Mouse (Mus musculus) spleen, postnatal 4 days (tissue): ENCODE results near the gene Fbxw9.
A peak's percentile ranks its signal among the peaks of the same experiment; 100 is the strongest.

Experiments
- DNase-seq, 2 experiments: peaks; one replicate each; pipeline ENCODE4 v3.0.0; 2022; ENCODE audit warnings: low spot score in 2 of 2

Gene Fbxw9

DNA sequence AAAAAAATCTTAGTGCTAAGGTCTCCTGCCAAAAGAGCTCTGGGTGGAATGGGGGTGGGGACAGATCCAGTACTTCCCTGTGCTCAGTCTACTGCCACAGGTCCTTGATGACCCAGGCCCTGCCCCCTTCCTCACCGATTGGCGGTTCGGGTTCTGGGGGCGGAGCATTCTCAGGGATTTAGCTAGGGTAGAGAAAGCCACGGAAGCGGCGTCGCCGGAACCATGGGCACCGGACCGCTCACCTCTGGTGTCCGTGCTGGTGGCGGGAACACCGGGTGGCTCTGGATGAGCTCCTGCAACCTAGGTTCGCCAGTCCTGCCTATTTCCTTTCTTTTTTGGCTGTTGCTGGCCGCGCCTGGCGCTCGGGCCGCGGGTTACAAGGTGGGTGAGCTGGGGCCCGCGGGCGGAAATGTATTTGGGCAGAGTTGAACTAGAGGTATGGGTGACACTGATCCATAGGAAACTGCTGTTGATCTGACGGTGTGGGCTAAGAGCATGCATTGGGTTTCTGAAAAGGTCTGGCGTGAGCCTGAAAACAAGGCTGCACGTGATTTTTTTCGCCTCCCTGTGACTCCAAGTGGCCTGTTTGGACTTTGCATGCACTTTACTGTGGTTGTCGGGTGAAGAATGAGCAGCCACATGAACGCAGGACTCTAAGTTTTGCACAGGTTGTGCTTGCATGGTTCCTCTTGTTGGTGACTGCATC, 23.4 kb downstream of the Fbxw9 start, which contains the start of gene Man2b1:
TSS of gene Man2b1 (plus strand) at position 163 of the 706 bp plus-strand sequence.
- DNase-seq = peak; percentile 87 to 90

DNA sequence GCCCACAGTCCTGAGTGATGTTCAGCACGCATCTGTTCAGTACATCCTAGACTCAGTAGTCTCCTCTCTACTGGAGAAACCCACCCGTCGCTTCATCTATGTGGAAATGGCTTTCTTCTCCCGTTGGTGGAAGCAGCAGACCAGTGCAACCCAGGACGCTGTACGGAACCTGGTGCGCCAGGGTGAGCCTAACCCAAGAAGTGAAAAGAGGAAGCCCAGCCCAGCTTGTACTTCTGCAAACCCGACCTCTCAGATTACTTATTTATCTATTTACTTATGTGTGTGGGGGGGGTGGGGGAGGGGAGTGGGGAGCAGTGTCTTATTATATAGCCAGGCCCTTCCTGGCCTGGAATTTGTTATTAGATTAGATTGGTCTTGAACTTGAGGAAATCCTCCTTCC, 24.8 kb downstream of the Fbxw9 start:
- DNase-seq = no peak

DNA sequence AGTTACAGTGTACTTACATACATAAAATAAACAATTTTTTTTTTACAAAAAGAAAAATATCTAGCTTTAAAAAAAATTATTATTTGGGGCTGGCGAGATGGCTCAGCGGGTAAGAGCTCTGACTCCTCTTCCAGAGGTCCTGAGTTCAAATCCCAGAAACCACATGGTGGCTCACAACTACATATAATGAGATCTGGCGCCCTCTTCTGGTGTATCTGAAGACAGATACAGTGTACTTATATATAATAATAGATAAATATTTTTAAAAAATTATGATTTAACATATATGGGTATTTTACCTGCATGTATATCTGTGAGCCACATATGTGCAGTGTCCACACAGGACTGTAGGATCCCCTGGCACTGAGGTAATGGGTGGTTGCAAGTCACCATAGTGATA, 26.4 kb downstream of the Fbxw9 start:
- no peak for DNase-seq

DNA sequence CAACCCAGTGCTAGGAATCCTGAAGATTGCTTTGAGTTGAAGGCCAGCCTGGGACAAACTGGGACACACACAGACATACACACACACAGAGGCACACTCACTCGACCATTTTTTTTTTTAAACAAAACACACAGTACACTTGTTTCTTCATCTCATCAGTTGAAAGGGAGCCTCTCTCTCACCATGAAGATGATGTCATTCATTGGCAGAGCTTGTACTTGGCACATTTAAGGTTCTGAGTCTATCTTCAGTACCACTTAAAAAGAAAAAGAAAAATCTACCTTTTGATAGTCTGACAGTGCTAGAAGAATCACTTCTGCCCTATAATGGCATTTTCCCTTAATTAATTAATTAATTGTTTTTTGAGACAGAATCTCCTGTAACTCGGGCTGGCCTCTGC, 28.9 kb downstream of the Fbxw9 start:
- DNase-seq = no peak

DNA sequence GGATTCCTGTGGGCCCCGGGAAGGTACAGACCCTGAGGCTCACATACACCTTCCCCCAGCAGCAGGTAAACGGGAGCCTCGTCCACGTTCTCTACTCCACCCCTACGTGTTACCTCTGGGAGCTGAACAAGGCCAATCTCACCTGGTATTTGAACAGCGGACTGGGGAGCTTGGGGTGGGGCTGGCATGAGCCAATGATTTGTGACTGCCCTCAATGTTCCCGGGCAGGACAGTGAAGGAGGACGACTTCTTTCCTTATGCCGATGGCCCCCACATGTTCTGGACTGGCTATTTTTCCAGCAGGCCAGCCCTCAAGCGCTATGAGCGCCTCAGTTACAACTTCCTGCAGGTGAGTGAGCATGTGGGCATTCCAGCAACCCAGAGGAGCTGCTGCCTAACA, 31.0 kb downstream of the Fbxw9 start:
- DNase-seq = peak in 1 of 2 experiments; percentile 55

DNA sequence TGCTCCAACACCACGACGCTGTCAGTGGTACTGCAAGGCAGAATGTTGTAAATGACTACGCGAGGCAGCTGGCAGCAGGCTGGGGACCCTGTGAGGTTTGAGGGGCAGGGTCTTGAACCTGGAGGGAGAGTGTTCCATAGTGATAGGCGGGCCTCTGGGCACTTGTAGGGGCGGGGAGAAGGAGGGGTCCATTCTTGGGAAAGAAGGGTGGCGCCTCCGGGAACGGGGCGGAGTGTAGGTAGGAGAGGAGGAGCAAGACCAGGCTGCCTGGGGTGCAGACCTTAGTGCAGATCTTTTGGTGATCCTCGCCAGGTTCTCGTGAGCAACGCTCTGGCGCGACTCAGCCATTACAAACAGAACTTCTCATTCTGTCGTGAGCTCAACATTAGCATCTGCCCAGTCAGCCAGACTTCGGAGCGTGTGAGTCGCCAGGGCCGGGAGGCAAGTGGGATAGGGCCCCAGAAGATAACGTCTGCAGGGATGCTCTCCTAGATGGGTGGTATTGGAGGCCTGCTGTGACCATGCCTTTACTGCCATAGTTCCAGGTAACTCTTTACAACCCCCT, 31.8 kb downstream of the Fbxw9 start:
- DNase-seq = peak in 1 of 2 experiments; percentile 59

DNA sequence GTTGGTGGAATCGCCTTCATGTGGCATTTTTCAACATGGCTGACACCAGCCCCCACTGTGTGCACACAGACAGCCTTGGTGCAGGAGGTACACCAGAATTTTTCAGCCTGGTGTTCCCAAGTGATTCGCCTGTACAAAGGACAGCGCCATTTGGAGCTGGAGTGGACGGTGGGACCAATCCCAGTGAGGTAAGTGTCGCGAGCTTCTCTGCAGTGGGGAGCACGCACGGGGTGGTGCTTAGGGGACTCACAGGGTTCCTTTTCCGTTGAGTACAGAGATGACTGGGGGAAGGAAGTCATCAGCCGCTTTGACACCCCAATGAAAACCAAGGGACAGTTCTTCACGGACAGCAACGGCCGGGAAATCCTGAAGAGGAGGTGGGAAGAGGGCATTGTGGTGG, 35.2 kb downstream of the Fbxw9 start:
- DNase-seq = peak in 1 of 2 experiments; percentile 51

DNA sequence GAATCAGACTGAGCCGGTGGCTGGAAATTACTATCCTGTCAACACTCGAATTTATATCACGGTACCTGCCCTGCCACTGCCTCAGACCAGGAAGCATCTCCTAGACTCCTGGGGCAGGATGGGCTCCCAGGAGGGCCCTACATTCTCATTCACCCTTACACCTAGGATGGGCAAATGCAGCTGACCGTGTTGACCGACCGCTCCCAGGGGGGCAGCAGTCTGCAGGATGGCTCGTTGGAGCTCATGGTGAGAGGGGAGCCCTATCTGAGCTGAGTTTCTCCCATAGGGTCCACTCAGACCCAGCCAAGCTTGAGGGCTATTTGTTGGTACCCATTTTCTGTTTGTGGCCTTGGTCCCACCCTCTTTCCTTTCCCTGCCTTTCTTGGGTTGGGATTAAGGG, 35.7 kb downstream of the Fbxw9 start:
- DNase-seq = no peak

DNA sequence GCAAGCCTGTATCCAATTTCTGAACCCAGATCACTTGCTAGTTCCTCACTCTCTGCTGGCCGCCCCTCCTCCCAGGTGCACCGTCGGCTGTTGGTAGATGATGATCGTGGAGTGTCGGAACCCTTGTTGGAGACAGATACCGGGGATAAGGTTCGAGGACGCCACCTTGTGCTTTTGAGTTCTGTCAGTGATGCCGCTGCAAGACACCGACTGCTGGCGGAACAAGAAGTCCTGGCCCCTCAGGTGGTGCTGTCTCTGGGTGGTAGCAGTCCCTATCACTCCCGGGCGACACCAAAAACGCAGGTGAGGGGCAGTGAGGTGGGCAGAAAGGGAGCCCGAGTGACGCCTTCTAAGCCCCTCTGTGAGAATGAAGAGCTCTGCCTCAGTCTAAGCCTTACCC, 36.3 kb downstream of the Fbxw9 start:
- no peak for DNase-seq

DNA sequence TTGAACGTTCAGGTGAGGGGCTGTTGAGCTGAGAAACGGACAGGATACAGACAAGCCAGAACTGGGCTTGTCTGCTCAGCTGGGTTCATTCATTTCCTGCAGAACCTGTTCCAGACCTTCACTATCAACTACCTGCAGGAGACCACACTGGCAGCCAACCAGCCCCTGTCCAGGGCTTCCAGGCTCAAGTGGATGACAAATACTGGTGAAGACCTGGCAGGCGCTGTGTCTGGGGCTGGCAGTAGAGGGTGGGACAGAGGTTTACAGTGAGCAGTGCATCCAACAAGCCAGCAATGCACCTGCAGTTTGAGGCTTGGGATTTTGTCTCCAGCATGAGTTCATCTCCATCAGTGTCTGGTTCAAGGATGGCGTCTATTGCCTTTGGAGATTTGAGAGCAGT, 37.0 kb downstream of the Fbxw9 start:
- peak in 1 of 2 experiments; percentile 50 for DNase-seq

DNA sequence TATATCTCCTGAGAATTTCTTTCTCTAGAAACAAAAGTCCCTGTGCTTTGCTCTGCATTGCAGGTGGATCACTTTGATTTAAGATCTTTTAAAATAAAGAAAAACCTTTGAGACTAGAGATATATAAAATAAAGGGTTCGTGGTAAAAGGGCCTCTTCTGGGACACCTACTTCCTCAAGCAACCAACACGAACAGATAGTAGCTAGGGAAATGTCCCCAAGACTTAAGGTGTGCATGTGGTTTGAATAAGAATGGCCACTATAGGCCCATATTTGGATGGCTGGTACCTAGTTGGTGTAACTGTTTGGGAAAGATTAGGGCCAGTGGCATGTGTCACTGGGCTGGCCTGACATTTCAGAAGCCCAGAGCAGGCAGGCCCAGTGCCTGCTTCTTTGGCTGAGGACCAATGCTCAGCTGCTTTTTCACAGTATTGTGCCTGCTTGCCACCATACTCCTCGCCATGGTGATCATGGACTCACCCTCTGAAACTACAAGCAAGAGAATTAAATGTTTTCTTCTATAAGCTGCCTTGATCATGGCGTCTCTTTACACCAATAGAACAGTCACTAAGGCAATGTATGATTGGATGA, 40.3 kb downstream of the Fbxw9 start:
- DNase-seq = no peak

DNA sequence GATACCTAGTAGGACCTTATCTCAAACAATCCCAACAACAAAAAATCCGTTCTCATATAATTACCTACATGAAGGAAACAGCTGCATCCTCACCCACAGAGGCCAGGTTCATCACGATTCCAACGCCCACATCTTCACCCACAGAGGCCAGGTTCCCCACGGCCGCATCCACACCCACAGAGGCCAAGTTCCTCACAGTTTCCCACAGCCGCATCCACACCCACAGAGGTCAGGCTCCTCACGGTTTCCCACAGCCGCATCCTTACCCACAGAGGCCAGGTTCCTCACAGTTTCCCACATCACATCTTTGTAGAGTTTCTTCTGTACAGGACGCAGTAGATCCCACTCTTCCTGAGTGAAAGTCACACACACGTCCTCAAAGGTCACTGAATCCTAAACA, 53.4 kb downstream of the Fbxw9 start:
- DNase-seq = no peak

DNA sequence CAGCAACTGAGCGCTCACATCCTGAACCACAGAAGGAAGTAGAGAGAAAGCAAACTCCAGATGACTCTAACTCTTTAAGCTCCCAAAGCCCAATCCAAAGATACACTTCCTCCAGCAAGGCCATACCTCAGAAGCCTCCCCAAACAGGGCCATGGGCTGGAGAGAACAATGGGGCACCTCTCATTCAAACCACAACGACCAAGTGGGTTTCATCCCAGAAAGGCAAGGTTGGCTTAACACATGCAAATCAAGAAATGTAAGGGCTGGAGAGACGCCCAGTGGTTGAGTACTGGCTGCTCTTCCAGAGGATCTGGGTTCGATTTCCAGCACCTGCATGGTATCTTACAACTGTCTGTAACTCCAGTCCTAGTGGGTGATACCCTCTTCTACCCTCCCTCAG, 55.6 kb downstream of the Fbxw9 start:
- DNase-seq = no peak
